In genomic region chr2:174294457-174294856, GRCm38 (mm10) we compare ENCODE assay signal across 8 mouse cellular contexts. TPM values are rescaled to one million over a fixed set of nuclear protein-coding genes. Genes with fewer than 3 reads are reported as not detected.
A peak's percentile ranks its signal among the peaks of the same experiment; 100 is the strongest.
DNase-seq lines count a peak whose midpoint lies in the region; ATAC-seq and TF ChIP-seq lines count a peak whose summit lies in the region.

No protein-coding gene starts in this region.

- 0 out of 2 replicates have a peak, but pooled peaks cover 3% of the 10 kb centered on the region for H3K36me3 ChIP-seq in lung, embryonic 15.5 days
- peaks cover 53% of the 10 kb centered on the region for H3K36me3 ChIP-seq in embryonic facial prominence, embryonic 14.5 days (ENCODE audit: control insufficient read depth, insufficient read depth, low read length)
- H3K36me3 ChIP-seq in limb, embryonic 14.5 days (ENCODE audit: control insufficient read depth, insufficient read depth, low read length) = peaks cover 38% of the 10 kb centered on the region
- peaks cover 5% of the 10 kb centered on the region; the same call in 1 of the 2 replicates for H3K36me3 ChIP-seq in stomach, embryonic 14.5 days (ENCODE audit: control insufficient read depth, insufficient read depth, low read length)

- H3K4me2 ChIP-seq in lung, embryonic 15.5 days = peak overlapping the region; percentile 69
- H3K4me2 ChIP-seq in embryonic facial prominence, embryonic 14.5 days (ENCODE audit: low read depth, low read length) = peak overlapping the region; percentile 49
- peak overlapping the region; percentile 54 for H3K4me2 ChIP-seq in limb, embryonic 14.5 days (replicated peaks; ENCODE audit: low read depth, low read length, severe bottlenecking)
- H3K4me2 ChIP-seq in stomach, embryonic 14.5 days (replicated peaks; ENCODE audit: low read depth, low read length) = peak overlapping the region; percentile 47

- no peak for TF ChIP-seq POLR2A in limb, embryonic 14.5 days (IDR thresholded peaks at IDR 0.05; ENCODE audit: borderline replicate concordance, extremely low read depth, insufficient read depth, insufficient read length)

- peaks cover 23% of the 10 kb centered on the region; the same call in 1 of the 2 replicates for H3K4me1 ChIP-seq in lung, embryonic 15.5 days
- H3K4me1 ChIP-seq in embryonic facial prominence, embryonic 14.5 days (ENCODE audit: control insufficient read depth, insufficient read depth, low read length) = peaks cover 4% of the 10 kb centered on the region; the same call in 1 of the 2 replicates
- peaks cover 23% of the 10 kb centered on the region for H3K4me1 ChIP-seq in limb, embryonic 14.5 days (ENCODE audit: control insufficient read depth, insufficient read depth, low read length)
- 0 out of 2 replicates have a peak, but pooled peaks cover 7% of the 10 kb centered on the region for H3K4me1 ChIP-seq in stomach, embryonic 14.5 days (ENCODE audit: control insufficient read depth, insufficient read depth, low read length)

- WGBS in lung, embryonic 15.5 days = 47% methylated on average over 8 of the region's 8 CpGs
- 51% methylated on average over 8 of the region's 8 CpGs for WGBS in embryonic facial prominence, embryonic 14.5 days
- 43% methylated on average over 8 of the region's 8 CpGs for WGBS in limb, embryonic 14.5 days
- WGBS in stomach, embryonic 14.5 days = 53% methylated on average over 8 of the region's 8 CpGs

- DNase-seq in lung, postnatal 10 days = no peak
- DNase-seq in embryonic facial prominence, embryonic 14.5 days (ENCODE audit: low spot score) = no peak
- DNase-seq in limb, embryonic 14.5 days (ENCODE audit: low spot score) = peak; percentile 47
- DNase-seq in layer of hippocampus, adult 11-12 months (ENCODE audit: low spot score) = no peak
- no peak for DNase-seq in layer of hippocampus, adult 8-10 months (ENCODE audit: low spot score in 2 of 2)
- no peak for DNase-seq in thymus, adult 18-20 months

- ATAC-seq in lung, embryonic 15.5 days (ENCODE audit: borderline replicate concordance, extremely low read depth, low FRiP score, low TSS enrichment) = no peak
- no peak for ATAC-seq in embryonic facial prominence, embryonic 14.5 days (ENCODE audit: low read depth)
- ATAC-seq in limb, embryonic 14.5 days (ENCODE audit: low FRiP score, low read depth) = no peak
- no peak for ATAC-seq in stomach, embryonic 14.5 days (ENCODE audit: insufficient number of reproducible peaks, insufficient read depth, low FRiP score, low read depth)

- H3K9me3 ChIP-seq in lung, embryonic 15.5 days = peaks cover 34% of the 10 kb centered on the region
- H3K9me3 ChIP-seq in embryonic facial prominence, embryonic 14.5 days (ENCODE audit: control insufficient read depth, low read length) = peaks cover 53% of the 10 kb centered on the region
- H3K9me3 ChIP-seq in limb, embryonic 14.5 days (ENCODE audit: control insufficient read depth, low read length) = peaks cover 53% of the 10 kb centered on the region
- peaks cover 42% of the 10 kb centered on the region for H3K9me3 ChIP-seq in stomach, embryonic 14.5 days (ENCODE audit: control insufficient read depth, low read depth, low read length)

- peak overlapping the region; percentile 61 for H3K9ac ChIP-seq in lung, embryonic 15.5 days
- peak overlapping the region; percentile 75 for H3K9ac ChIP-seq in embryonic facial prominence, embryonic 14.5 days (ENCODE audit: low read depth, low read length)
- peak overlapping the region; percentile 75 for H3K9ac ChIP-seq in limb, embryonic 14.5 days (ENCODE audit: low read depth, low read length, severe bottlenecking)
- peak overlapping the region; percentile 55 for H3K9ac ChIP-seq in stomach, embryonic 14.5 days (replicated peaks; ENCODE audit: low read depth, low read length)

- peak overlapping the region; percentile 71 for H3K27ac ChIP-seq in lung, embryonic 15.5 days
- peak overlapping the region; percentile 83 for H3K27ac ChIP-seq in embryonic facial prominence, embryonic 14.5 days (replicated peaks; ENCODE audit: low read depth, low read length)
- peak overlapping the region; percentile 83 for H3K27ac ChIP-seq in limb, embryonic 14.5 days (replicated peaks; ENCODE audit: low read depth, low read length)
- H3K27ac ChIP-seq in stomach, embryonic 14.5 days (ENCODE audit: low read length) = peak overlapping the region; percentile 74

- H3K27me3 ChIP-seq in lung, embryonic 15.5 days = peaks cover 26% of the 10 kb centered on the region
- peaks cover 18% of the 10 kb centered on the region for H3K27me3 ChIP-seq in embryonic facial prominence, embryonic 14.5 days (replicated peaks; ENCODE audit: control insufficient read depth, insufficient read depth, low read length)
- peaks cover 25% of the 10 kb centered on the region for H3K27me3 ChIP-seq in limb, embryonic 14.5 days (ENCODE audit: control insufficient read depth, insufficient read depth, low read length)
- H3K27me3 ChIP-seq in stomach, embryonic 14.5 days (ENCODE audit: control insufficient read depth, insufficient read depth, low read length) = peaks cover 9% of the 10 kb centered on the region; the same call in 1 of the 2 replicates

- H3K4me3 ChIP-seq in lung, embryonic 15.5 days = peak overlapping the region; percentile 59
- H3K4me3 ChIP-seq in embryonic facial prominence, embryonic 14.5 days (ENCODE audit: low read depth, low read length) = peak overlapping the region; percentile 57
- peak overlapping the region; percentile 60 for H3K4me3 ChIP-seq in limb, embryonic 14.5 days (replicated peaks; ENCODE audit: low read length)
- H3K4me3 ChIP-seq in stomach, embryonic 14.5 days (ENCODE audit: low read depth, low read length) = peak overlapping the region; percentile 51

RNA-seq across cellular contexts. Expression of gene Gnas, which starts 10.3 kb away (rescaled TPM):
- 2,028 and 2,095 TPM in 2 replicates for polyA plus RNA-seq in lung, embryonic 15.5 days (2015; fragmentation: Nextera tagmentation; extraction: Ambion mirVana)
- polyA plus RNA-seq in embryonic facial prominence, embryonic 14.5 days (2014; fragmentation: Nextera tagmentation; extraction: Ambion mirVana) = 2,600 and 2,666 TPM in 2 replicates
- 2,875 and 2,934 TPM in 2 replicates for polyA plus RNA-seq in limb, embryonic 14.5 days (2012; rRNA removed)
- polyA plus RNA-seq in limb, embryonic 14.5 days (2014; fragmentation: Nextera tagmentation; extraction: Ambion mirVana) = 2,366 and 2,381 TPM in 2 replicates
- polyA plus RNA-seq in stomach, embryonic 14.5 days (2014; fragmentation: Nextera tagmentation; extraction: Ambion mirVana) = 1,470 and 1,806 TPM in 2 replicates
- total RNA-seq in layer of hippocampus, adult 8-10 months (2022) = 1,000 to 10,000 TPM; 1,786 to 1,958 (median 1,837) TPM

RNA-seq across cellular contexts. Expression of gene Gm20721, which starts 52.1 kb away (rescaled TPM):
- polyA plus RNA-seq in lung, embryonic 15.5 days (2015; fragmentation: Nextera tagmentation; extraction: Ambion mirVana) = 25.3 and 26.4 TPM in 2 replicates
- 15.1 and 18.1 TPM in 2 replicates for polyA plus RNA-seq in embryonic facial prominence, embryonic 14.5 days (2014; fragmentation: Nextera tagmentation; extraction: Ambion mirVana)
- polyA plus RNA-seq in limb, embryonic 14.5 days (2012; rRNA removed) = 0.65 and 0.73 TPM in 2 replicates
- 11.7 and 13.4 TPM in 2 replicates for polyA plus RNA-seq in limb, embryonic 14.5 days (2014; fragmentation: Nextera tagmentation; extraction: Ambion mirVana)
- polyA plus RNA-seq in stomach, embryonic 14.5 days (2014; fragmentation: Nextera tagmentation; extraction: Ambion mirVana) = 6.9 and 7.2 TPM in 2 replicates
- 1 to 10 TPM; 1.2 to 2.9 (median 1.8) TPM for total RNA-seq in layer of hippocampus, adult 8-10 months (2022)
